In genomic region chr2:71055300-71056114, GRCm38 (mm10) we compare ENCODE assay signal across 7 mouse cellular contexts. TPM values are rescaled to one million over a fixed set of nuclear protein-coding genes. Genes with fewer than 3 reads are reported as not detected.
A peak's percentile ranks its signal among the peaks of the same experiment; 100 is the strongest.
DNase-seq lines count a peak whose midpoint lies in the region; ATAC-seq and TF ChIP-seq lines count a peak whose summit lies in the region.

Gene Dcaf17 (plus strand): TSS chr2:71055328.
Gene Mettl8 (minus strand): TSS chr2:71055583.

- peak within 1 kb of the TSS; percentile 94 for H3K27ac ChIP-seq in embryonic facial prominence, embryonic 10.5 days (replicated peaks)
- peak within 1 kb of the TSS; percentile 98 for H3K27ac ChIP-seq in intestine, postnatal 0 days (ENCODE audit: low read depth, low read length)
- peak within 1 kb of the TSS; percentile 95 for H3K27ac ChIP-seq in midbrain, embryonic 12.5 days (replicated peaks)
- H3K27ac ChIP-seq in small intestine, adult 2 months (ENCODE audit: insufficient read depth, low read depth, low read length): peak within 1 kb of the TSS; percentile 98

- intact Hi-C loops in left cerebral cortex, postnatal 4 days (cut with DNase I): no loop called here

- ATAC-seq in intestine, postnatal 0 days: peak; percentile 98
- peak; percentile 99 for ATAC-seq in midbrain, embryonic 12.5 days (ENCODE audit: low FRiP score, low read depth)

- H3K4me2 ChIP-seq in intestine, postnatal 0 days (replicated peaks; ENCODE audit: low read depth): peak within 1 kb of the TSS; percentile 88
- peak within 1 kb of the TSS; percentile 66 for H3K4me2 ChIP-seq in midbrain, embryonic 12.5 days (replicated peaks)

- H3K9me3 ChIP-seq in embryonic facial prominence, embryonic 10.5 days: no peaks in the 10 kb centered on the region
- H3K9me3 ChIP-seq in intestine, postnatal 0 days (ENCODE audit: control insufficient read depth): no peaks in the 10 kb centered on the region
- H3K9me3 ChIP-seq in midbrain, embryonic 12.5 days: no peaks in the 10 kb centered on the region

- DNase-seq in adrenal gland, postnatal 10 days: peak; percentile 96
- DNase-seq in embryonic facial prominence, embryonic 10.5 days (ENCODE audit: low spot score): peak; percentile 96
- DNase-seq in gonadal fat pad, adult 2 months (ENCODE audit: low read depth): peak; percentile 49
- DNase-seq in left cerebral cortex, postnatal 4 days: peak; percentile 93

- no peaks in the 10 kb centered on the region for H3K27me3 ChIP-seq in embryonic facial prominence, embryonic 10.5 days (replicated peaks; ENCODE audit: low read depth, poor library complexity, severe bottlenecking)
- no peaks in the 10 kb centered on the region for H3K27me3 ChIP-seq in intestine, postnatal 0 days (replicated peaks; ENCODE audit: control insufficient read depth, insufficient read depth, low read length)
- no peaks in the 10 kb centered on the region for H3K27me3 ChIP-seq in midbrain, embryonic 12.5 days
- H3K27me3 ChIP-seq in small intestine, adult 2 months (ENCODE audit: control insufficient read depth, insufficient read depth, low read length): no peaks in the 10 kb centered on the region

- peak; percentile 74 for TF ChIP-seq CTCF in intestine, postnatal 0 days (IDR thresholded peaks at IDR 0.05; ENCODE audit: low read depth)
- no peak for TF ChIP-seq CTCF in small intestine, adult 2 months (IDR thresholded peaks at IDR 0.05; ENCODE audit: extremely low read depth, insufficient read length, insufficient replicate concordance, low read depth, low read length)

- H3K4me1 ChIP-seq in embryonic facial prominence, embryonic 10.5 days: peaks cover 15% of the 10 kb centered on the region
- 0 out of 2 replicates have a peak, but pooled peaks cover 5% of the 10 kb centered on the region for H3K4me1 ChIP-seq in intestine, postnatal 0 days (replicated peaks; ENCODE audit: control insufficient read depth, insufficient read depth, low read length)
- H3K4me1 ChIP-seq in midbrain, embryonic 12.5 days: peaks cover 15% of the 10 kb centered on the region
- H3K4me1 ChIP-seq in small intestine, adult 2 months (ENCODE audit: control insufficient read depth, insufficient read depth, insufficient read length, low read length): no peaks in the 10 kb centered on the region

- peak within 1 kb of the TSS; percentile 87 for H3K9ac ChIP-seq in intestine, postnatal 0 days (ENCODE audit: low read depth, low read length)
- peak within 1 kb of the TSS; percentile 78 for H3K9ac ChIP-seq in midbrain, embryonic 12.5 days (replicated peaks)

- TF ChIP-seq POLR2A in small intestine, adult 2 months (IDR thresholded peaks at IDR 0.05; ENCODE audit: low read depth, low read length): peak; percentile 72

- WGBS in embryonic facial prominence, embryonic 10.5 days: under 1% methylated on average over 57 of the region's 57 CpGs
- WGBS in intestine, postnatal 0 days: under 1% methylated on average over 57 of the region's 57 CpGs
- under 1% methylated on average over 56 of the region's 57 CpGs for WGBS in midbrain, embryonic 12.5 days
- under 1% methylated on average over 57 of the region's 57 CpGs for WGBS in small intestine, adult 2 months

- peak within 1 kb of the TSS; percentile 68 for H3K4me3 ChIP-seq in embryonic facial prominence, embryonic 10.5 days
- H3K4me3 ChIP-seq in intestine, postnatal 0 days (ENCODE audit: low read depth, low read length): peak within 1 kb of the TSS; percentile 84
- H3K4me3 ChIP-seq in midbrain, embryonic 12.5 days: peak within 1 kb of the TSS; percentile 79
- H3K4me3 ChIP-seq in small intestine, adult 2 months (ENCODE audit: low read depth, low read length): peak within 1 kb of the TSS; percentile 82

- peaks cover 19% of the 10 kb centered on the region for H3K36me3 ChIP-seq in embryonic facial prominence, embryonic 10.5 days (replicated peaks)
- H3K36me3 ChIP-seq in intestine, postnatal 0 days (ENCODE audit: control insufficient read depth, insufficient read depth): peaks cover 10% of the 10 kb centered on the region
- peaks cover 17% of the 10 kb centered on the region; the same call in 1 of the 2 replicates for H3K36me3 ChIP-seq in midbrain, embryonic 12.5 days
- peaks cover under 1% of the 10 kb centered on the region; the same call in 1 of the 2 replicates for H3K36me3 ChIP-seq in small intestine, adult 2 months (ENCODE audit: control insufficient read depth, insufficient read depth, low read length)

RNA-seq across cellular contexts. Expression of gene Dcaf17, which starts in this region (rescaled TPM):
- total RNA-seq in adrenal gland, postnatal 10 days (2021): 10 to 100 TPM; 11.3 to 16.6 TPM
- 36.3 and 42.4 TPM in 2 replicates for polyA plus RNA-seq in embryonic facial prominence, embryonic 10.5 days (2016; fragmentation: Nextera tagmentation; extraction: Ambion mirVana)
- 5.0 and 5.6 TPM in 2 replicates for polyA plus RNA-seq in gonadal fat pad, adult 2 months (2012; rRNA removed)
- polyA plus RNA-seq in intestine, postnatal 0 days (2015; fragmentation: Nextera tagmentation; extraction: Ambion mirVana): 17.4 and 19.3 TPM in 2 replicates
- total RNA-seq in left cerebral cortex, postnatal 4 days (2021): 10 to 100 TPM; 22.7 to 24.8 TPM
- polyA plus RNA-seq in midbrain, embryonic 12.5 days (2016; fragmentation: Nextera tagmentation; extraction: Ambion mirVana): 42.2 and 47.7 TPM in 2 replicates
- 1.8 and 2.1 TPM in 2 replicates for polyA plus RNA-seq in small intestine, adult 2 months (2012; rRNA removed)

RNA-seq across cellular contexts. Expression of gene Mettl8, which starts in this region (rescaled TPM):
- 10 to 100 TPM; 10.8 to 16.4 TPM for total RNA-seq in adrenal gland, postnatal 10 days (2021)
- 20.4 and 24.9 TPM in 2 replicates for polyA plus RNA-seq in embryonic facial prominence, embryonic 10.5 days (2016; fragmentation: Nextera tagmentation; extraction: Ambion mirVana)
- polyA plus RNA-seq in gonadal fat pad, adult 2 months (2012; rRNA removed): 5.4 and 8.3 TPM in 2 replicates
- polyA plus RNA-seq in intestine, postnatal 0 days (2015; fragmentation: Nextera tagmentation; extraction: Ambion mirVana): 5.9 and 6.0 TPM in 2 replicates
- 10 to 100 TPM; 14.8 to 15.5 TPM for total RNA-seq in left cerebral cortex, postnatal 4 days (2021)
- polyA plus RNA-seq in midbrain, embryonic 12.5 days (2016; fragmentation: Nextera tagmentation; extraction: Ambion mirVana): 19.0 and 19.9 TPM in 2 replicates
- polyA plus RNA-seq in small intestine, adult 2 months (2012; rRNA removed): 0.88 and 1.4 TPM in 2 replicates

Comparison
In these comparisons a context has a peak if more than half of its experiments do, and no peak if none do; other contexts are left out.
1. Peak in every context shown above with its lines: DNase-seq, ATAC-seq, H3K4me3 ChIP-seq and H3K27ac ChIP-seq.